Mouse (Mus musculus): ENCODE results near the gene Cdk20. TPM values are rescaled to one million over a fixed set of nuclear protein-coding genes. Genes with fewer than 3 reads are reported as not detected.
"Not testable (repeated sequence)": the region's sequence is repeated elsewhere in the genome, so short reads cannot be mapped to it uniquely, and the experiment has no call there.

Cdk20 gene
- polyA plus RNA-seq, 1 experiment, result 23.7 TPM

DNA sequence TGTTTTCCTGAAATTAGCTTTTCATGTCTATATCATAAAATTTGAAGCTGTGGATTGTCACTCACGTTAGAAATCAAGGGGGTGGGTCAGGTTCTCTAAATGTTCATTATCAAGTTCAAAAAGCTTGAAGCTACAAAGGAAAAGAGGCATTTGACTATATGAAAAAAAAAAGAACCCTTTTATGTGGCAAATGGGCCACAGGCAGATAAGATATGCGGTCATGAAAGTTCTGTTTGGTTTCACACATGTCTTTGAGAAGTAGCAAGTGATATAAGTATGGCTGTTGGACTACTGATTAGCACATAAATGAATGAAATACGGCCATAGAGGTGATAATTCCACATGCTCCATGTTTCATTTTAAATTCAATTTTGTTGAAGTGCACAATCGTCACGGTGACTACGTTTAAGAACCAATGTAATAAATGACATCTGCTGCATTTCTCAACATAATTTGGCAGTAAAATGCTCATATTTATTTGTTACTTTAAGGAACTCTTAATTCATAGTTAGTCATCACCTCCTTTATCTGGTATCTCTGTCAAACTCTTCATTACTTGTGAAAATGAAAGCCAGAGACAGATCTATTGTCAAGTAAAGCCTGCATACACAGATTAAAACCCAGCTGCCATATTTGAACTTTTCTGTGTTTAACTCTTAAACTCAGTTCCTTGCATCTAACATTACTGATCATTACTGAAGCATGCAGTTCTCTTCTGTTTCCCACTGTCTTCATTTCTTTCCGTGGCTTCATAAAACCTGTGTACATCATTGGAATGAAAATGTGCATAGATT is 18.1 kb downstream of the Cdk20 start:
- TF ChIP-seq POLR2A (IDR thresholded peaks at IDR 0.05; ENCODE audit: borderline replicate concordance, extremely low read depth, insufficient read depth, insufficient read length, poor library complexity, severe bottlenecking) (no peak), CTCF (IDR thresholded peaks at IDR 0.05; ENCODE audit: borderline replicate concordance, extremely low read depth, insufficient read depth, insufficient read length) (no peak)
- DNase-seq (ENCODE audit: low read depth), result no peak

DNA sequence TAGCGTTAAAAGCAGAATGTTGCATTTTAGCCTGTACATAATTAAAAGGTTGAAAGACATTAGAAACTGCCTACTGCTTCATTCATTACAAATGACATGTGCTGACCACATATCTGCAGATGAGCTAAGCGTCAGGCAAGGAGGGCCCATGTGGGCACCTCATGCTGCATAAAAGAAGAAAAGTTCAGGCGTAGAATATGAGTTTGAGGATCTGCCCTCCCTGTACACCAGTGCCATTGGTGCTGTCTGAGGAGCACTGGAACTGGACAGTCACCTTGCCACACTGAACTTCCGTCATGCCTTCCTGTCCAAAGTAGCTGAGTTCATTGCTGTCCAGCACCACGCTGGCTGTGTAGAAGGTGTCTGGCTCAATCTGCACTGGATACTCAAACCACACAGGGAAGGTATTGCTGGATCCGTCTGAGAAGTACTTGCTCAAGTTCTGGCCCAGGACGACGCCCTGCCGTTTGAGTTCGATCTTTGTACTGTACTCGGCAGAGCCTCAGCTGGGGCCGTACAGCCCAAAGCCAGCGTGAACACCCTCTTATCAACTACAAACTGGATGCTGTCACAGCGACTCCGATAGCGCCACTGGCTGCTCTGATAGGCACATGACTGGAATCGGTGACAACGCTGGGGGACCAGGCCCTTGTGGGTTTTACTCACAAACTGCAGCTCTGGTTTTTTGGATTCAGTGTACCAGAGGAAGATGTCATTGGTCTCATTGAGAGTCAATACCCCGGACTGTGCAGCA is 25.3 kb downstream of the Cdk20 start:
- DNase-seq (ENCODE audit: low read depth), result not testable (repeated sequence)

DNA sequence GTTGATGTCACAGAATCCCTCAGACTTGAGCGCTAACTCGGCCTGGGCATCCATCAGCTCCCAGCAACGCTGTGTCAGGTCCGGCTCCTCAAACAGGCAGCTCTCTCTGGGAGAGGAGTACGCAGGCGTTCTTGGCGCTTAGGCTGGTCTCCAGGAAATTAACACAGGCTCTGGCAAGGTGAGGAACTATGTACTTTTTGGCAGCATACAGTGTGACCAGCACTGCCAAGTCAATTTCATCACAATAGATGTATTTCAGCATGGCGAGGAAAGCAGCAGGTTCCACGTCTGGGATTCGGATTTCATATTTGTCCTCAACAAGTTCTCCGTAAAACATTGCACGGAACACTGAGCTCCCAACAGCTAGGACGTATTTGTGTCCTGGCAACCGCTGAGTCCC is 26.1 kb downstream of the Cdk20 start:
- no peak for DNase-seq (ENCODE audit: low read depth)
- TF ChIP-seq CTCF (IDR thresholded peaks at IDR 0.05; ENCODE audit: borderline replicate concordance, extremely low read depth, insufficient read depth, insufficient read length) (no peak), POLR2A (IDR thresholded peaks at IDR 0.05; ENCODE audit: borderline replicate concordance, extremely low read depth, insufficient read depth, insufficient read length, poor library complexity, severe bottlenecking) (no peak)

DNA sequence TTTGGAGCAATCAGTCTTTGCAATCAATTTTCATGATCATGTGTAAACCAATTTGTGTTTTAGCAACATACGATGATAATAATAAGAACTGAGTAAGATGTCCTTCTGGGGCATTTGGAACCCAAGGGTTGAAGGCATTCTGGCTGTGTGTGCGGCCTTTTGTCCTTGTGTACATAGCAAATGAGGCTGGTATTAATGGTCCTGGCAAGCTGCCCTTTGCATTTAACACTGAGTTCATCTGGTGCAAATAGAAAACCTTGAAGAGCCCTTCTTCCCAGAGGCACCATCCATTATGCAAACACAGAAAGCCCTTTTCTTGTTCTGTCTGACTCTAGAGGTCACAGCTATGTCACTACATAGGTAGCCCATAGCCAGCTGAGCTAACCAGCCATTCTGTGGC is 30.5 kb downstream of the Cdk20 start:
- TF ChIP-seq POLR2A (IDR thresholded peaks at IDR 0.05; ENCODE audit: borderline replicate concordance, extremely low read depth, insufficient read depth, insufficient read length, poor library complexity, severe bottlenecking), result no peak
- no peak for TF ChIP-seq CTCF (IDR thresholded peaks at IDR 0.05; ENCODE audit: borderline replicate concordance, extremely low read depth, insufficient read depth, insufficient read length)
- DNase-seq (ENCODE audit: low read depth), result peak; percentile 29

DNA sequence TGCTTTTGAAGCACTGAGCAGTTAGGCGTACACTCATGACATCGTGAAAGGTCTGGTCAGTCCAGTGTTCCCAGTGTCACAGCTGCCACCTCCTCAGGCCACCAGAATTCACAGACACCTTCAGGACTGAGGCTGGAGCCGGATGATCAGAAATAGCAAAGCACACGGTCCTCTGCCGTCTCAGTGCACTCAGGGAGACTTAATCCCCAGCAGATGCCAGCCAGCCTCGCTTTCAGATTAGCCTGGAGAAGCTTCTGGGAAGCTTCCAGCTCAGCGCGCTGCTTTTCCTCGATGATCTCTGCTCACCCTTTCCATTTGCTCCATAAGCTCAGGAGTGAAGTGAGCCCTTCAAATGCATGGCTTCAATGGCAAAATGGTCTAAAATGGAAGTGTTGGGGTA is 33.1 kb downstream of the Cdk20 start:
- peak; percentile 15 for DNase-seq (ENCODE audit: low read depth)
- no peak for TF ChIP-seq CTCF (IDR thresholded peaks at IDR 0.05; ENCODE audit: borderline replicate concordance, extremely low read depth, insufficient read depth, insufficient read length)
- no peak for TF ChIP-seq POLR2A (IDR thresholded peaks at IDR 0.05; ENCODE audit: borderline replicate concordance, extremely low read depth, insufficient read depth, insufficient read length, poor library complexity, severe bottlenecking)

DNA sequence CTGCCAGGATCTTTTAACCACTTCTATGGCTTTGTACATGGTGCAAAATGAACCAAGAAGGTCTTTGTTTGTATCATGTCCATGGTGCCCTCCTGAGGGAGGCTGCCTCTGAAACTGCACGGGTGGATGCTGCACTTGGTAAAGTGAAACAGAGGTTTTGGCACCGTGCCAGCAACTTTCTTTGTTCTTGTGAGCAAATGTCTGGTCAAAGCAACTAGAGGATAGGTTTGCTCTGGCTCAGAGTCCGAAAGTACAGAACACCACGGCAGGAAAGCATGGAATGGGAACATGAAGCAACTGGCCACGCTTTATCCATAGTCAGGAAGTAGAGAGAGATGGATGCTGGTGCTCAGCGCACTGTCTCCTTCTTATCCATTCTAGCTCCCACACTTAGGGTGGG is 35.8 kb downstream of the Cdk20 start:
- no peak for TF ChIP-seq CTCF (IDR thresholded peaks at IDR 0.05; ENCODE audit: borderline replicate concordance, extremely low read depth, insufficient read depth, insufficient read length)
- no peak for TF ChIP-seq POLR2A (IDR thresholded peaks at IDR 0.05; ENCODE audit: borderline replicate concordance, extremely low read depth, insufficient read depth, insufficient read length, poor library complexity, severe bottlenecking)
- peak; percentile 46 for DNase-seq (ENCODE audit: low read depth)

DNA sequence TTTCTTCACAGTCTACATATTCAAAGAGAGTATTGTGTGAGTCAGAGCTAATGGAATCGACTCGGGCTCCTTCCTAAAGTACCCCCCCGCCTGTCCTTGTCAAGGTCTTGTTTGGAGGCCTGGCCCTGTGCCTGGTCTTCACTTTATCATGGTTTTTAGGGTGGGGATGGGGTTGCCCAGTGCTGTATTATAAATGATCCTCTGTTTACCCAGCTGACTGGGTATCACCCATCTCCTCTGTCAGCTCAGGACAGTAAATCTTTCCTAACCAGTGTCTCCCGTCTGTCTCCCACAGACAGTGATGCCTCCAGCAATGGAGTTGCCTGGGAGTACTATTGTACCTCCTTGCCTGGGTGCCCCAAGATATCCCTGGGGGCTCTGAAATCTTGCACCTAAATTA is 45.9 kb downstream of the Cdk20 start:
- TF ChIP-seq POLR2A (IDR thresholded peaks at IDR 0.05; ENCODE audit: borderline replicate concordance, extremely low read depth, insufficient read depth, insufficient read length, poor library complexity, severe bottlenecking) (no peak), CTCF (IDR thresholded peaks at IDR 0.05; ENCODE audit: borderline replicate concordance, extremely low read depth, insufficient read depth, insufficient read length) (no peak)
- peak; percentile 8 for DNase-seq (ENCODE audit: low read depth)

DNA sequence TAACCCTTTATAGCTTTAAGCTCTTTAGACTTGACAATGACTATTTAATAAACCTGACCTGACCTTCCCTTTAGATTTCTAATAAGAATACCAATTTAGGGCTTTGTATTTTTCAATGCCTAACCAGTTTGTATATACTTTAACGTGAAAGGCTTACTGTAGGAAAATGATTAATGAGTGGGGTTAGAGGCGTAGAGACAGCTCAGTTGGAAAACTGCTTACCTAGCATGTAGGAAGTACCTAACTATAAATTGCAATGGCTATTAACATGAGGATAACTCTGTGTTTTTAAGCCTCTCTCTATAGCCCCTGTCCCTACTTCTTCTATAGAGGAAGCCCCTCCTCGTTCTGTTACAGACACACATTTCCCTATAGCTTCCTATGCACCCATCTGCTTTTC is 47.8 kb downstream of the Cdk20 start:
- TF ChIP-seq CTCF (IDR thresholded peaks at IDR 0.05; ENCODE audit: borderline replicate concordance, extremely low read depth, insufficient read depth, insufficient read length) (no peak), POLR2A (IDR thresholded peaks at IDR 0.05; ENCODE audit: borderline replicate concordance, extremely low read depth, insufficient read depth, insufficient read length, poor library complexity, severe bottlenecking) (no peak)
- no peak for DNase-seq (ENCODE audit: low read depth)

DNA sequence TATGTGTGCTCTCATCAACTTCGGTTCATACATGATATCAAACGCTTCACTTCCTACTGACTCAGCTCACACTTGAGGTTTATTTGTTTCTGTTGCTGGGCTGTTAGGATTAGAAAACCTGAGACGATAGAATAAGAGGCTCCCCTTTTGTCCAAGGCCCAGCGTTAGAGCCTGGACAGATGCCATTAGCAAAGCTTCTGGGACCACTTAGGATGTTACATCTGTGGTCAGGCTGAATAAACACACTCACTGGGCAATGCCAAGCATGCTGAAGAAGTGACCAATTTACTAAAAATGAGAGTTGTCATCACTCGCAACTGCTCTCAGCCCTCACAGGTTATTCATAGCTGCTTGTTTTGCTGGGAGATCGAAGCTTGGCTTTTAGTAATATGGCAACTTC is 57.8 kb downstream of the Cdk20 start:
- TF ChIP-seq CTCF (IDR thresholded peaks at IDR 0.05; ENCODE audit: borderline replicate concordance, extremely low read depth, insufficient read depth, insufficient read length) (no peak), POLR2A (IDR thresholded peaks at IDR 0.05; ENCODE audit: borderline replicate concordance, extremely low read depth, insufficient read depth, insufficient read length, poor library complexity, severe bottlenecking) (no peak)
- DNase-seq (ENCODE audit: low read depth), result no peak

Other genes starting within 250 kb of the Cdk20 start
- gene Cdc14b, start 157.0 kb upstream of the Cdk20 start, polyA plus RNA-seq (2012; rRNA removed), result 6.1 and 6.7 TPM in 2 replicates
- gene Aaed1, start 119.6 kb upstream of the Cdk20 start, polyA plus RNA-seq (2012; rRNA removed), result 4.7 and 5.8 TPM in 2 replicates
- gene Ctsl, start 61.4 kb upstream of the Cdk20 start, polyA plus RNA-seq (2012; rRNA removed), result 50.2 and 83.3 TPM in 2 replicates
- gene Fam240b, start 65.5 kb downstream of the Cdk20 start, polyA plus RNA-seq (2012; rRNA removed), result not detected in 2 replicates